Mouse (Mus musculus) forebrain, embryonic 14.5 days (tissue): ENCODE results near the gene Slc30a3. TPM values are rescaled to one million over a fixed set of nuclear protein-coding genes. Genes with fewer than 3 reads are reported as not detected.

Source experiments
- ATAC-seq: fragments of 200-750 bp; cut with Nextera tagmentation; 2 replicates; pipeline ENCODE4 v1.8.0; 2017; ENCODE audit warnings: mild to moderate bottlenecking, moderate library complexity
- DNase-seq: peaks from one replicate; pipeline ENCODE4 v3.0.0-alpha.2; 2015; ENCODE audit warnings: low spot score
- H3K27ac ChIP-seq: fragments of 300-500 bp; sonication (generic); 2 replicates; pipeline ENCODE4 v1.5.1; 2014; ENCODE audit warnings: low read depth, mild to moderate bottlenecking, control low read depth, low read length, moderate library complexity
- H3K27me3 ChIP-seq: fragments of 300-500 bp; sonication (generic); replicated peaks from 2 replicates; pipeline ENCODE4 v1.6.1; 2014; ENCODE audit warnings: low read length, control low read depth, mixed read lengths; ENCODE audit not compliant: control insufficient read depth, insufficient read depth
- H3K36me3 ChIP-seq: fragments of 300-500 bp; sonication (generic); 2 replicates; pipeline ENCODE4 v1.6.1; 2014; ENCODE audit warnings: low read length, control low read depth; ENCODE audit not compliant: control insufficient read depth, insufficient read depth
- H3K4me1 ChIP-seq: fragments of 300-500 bp; sonication (generic); 2 replicates; pipeline ENCODE4 v1.6.1; 2014; ENCODE audit warnings: antibody characterized with exemption, low read length, control low read depth; ENCODE audit not compliant: control insufficient read depth, insufficient read depth
- H3K4me2 ChIP-seq: fragments of 300-500 bp; sonication (generic); 2 replicates; pipeline ENCODE4 v1.6.1; 2014; ENCODE audit warnings: mild to moderate bottlenecking, control low read depth, low read length
- H3K4me3 ChIP-seq: fragments of 300-500 bp; sonication (generic); 2 replicates; pipeline ENCODE4 v1.5.1; 2014; ENCODE audit warnings: low read depth, low read length, control low read depth
- H3K9ac ChIP-seq: fragments of 300-500 bp; sonication (generic); 2 replicates; pipeline ENCODE4 v1.6.1; 2014; ENCODE audit warnings: mild to moderate bottlenecking, low read length, control low read depth, moderate library complexity
- H3K9me3 ChIP-seq: fragments of 300-500 bp; sonication (generic); replicated peaks from 2 replicates; pipeline ENCODE4 v1.6.1; 2016; ENCODE audit warnings: low read length, control low read depth, mixed read lengths; ENCODE audit not compliant: control insufficient read depth
- WGBS: fragments of 180-500 bp; shearing (Covaris S2); extraction: QIAGEN DNeasy Blood & Tissue Kit; methylation state at CpG from one replicate; pipeline ENCODE4 v1.1.7; 2014; 5-methylcytosine and 5-hydroxymethylcytosine counted together
- polyA plus RNA-seq: library from polyadenylated mRNA; unstranded; fragments of >200 nt; fragmentation: Nextera tagmentation; extraction: Ambion mirVana; gene quantifications from 2 replicates; pipeline ENCODE4 v1.2.1, GENCODE M21; 2014

Gene Slc30a3
- polyA plus RNA-seq: 2.0 TPM in 2 replicates

- WGBS: 93% methylated on average over 18 of the region's 18 CpGs
- H3K27me3 ChIP-seq: no peaks in the 10 kb centered on the region
- no peaks in the 10 kb centered on the region for H3K36me3 ChIP-seq
- ATAC-seq: no peak
- H3K9me3 ChIP-seq: no peaks in the 10 kb centered on the region
- H3K4me1 ChIP-seq: no peaks in the 10 kb centered on the region
- no peak within 1 kb of the TSS for H3K4me2 ChIP-seq
- no peak for DNase-seq
- H3K4me3 ChIP-seq: no peak within 1 kb of the TSS
- H3K27ac ChIP-seq: no peak within 1 kb of the TSS
- no peak within 1 kb of the TSS for H3K9ac ChIP-seq
These were observed at the start of gene Slc30a3 for GRCm38 (mm10) chr5:31108000-31108490. Slc30a3 (minus strand) TSS chr5:31108237.

- no peak within 1 kb of the TSS for H3K27ac ChIP-seq
- peaks cover 35% of the 10 kb centered on the region for H3K36me3 ChIP-seq
- H3K9ac ChIP-seq: peak within 1 kb of the TSS; percentile 58
- peak within 1 kb of the TSS; percentile 44 for H3K4me3 ChIP-seq
- H3K9me3 ChIP-seq: no peaks in the 10 kb centered on the region
- ATAC-seq (peak; percentile 97), DNase-seq (peak; percentile 91)
- peak within 1 kb of the TSS; percentile 76 for H3K4me2 ChIP-seq
- H3K4me1 ChIP-seq: peaks cover 6% of the 10 kb centered on the region
- H3K27me3 ChIP-seq: no peaks in the 10 kb centered on the region
- under 1% methylated on average over 19 of the region's 19 CpGs for WGBS
These were observed 46.1 kb upstream of the Slc30a3 start, which contains the start of gene Mpv17 for GRCm38 (mm10) chr5:31154152-31154553. Mpv17 (minus strand) TSS chr5:31154251.

DNA sequence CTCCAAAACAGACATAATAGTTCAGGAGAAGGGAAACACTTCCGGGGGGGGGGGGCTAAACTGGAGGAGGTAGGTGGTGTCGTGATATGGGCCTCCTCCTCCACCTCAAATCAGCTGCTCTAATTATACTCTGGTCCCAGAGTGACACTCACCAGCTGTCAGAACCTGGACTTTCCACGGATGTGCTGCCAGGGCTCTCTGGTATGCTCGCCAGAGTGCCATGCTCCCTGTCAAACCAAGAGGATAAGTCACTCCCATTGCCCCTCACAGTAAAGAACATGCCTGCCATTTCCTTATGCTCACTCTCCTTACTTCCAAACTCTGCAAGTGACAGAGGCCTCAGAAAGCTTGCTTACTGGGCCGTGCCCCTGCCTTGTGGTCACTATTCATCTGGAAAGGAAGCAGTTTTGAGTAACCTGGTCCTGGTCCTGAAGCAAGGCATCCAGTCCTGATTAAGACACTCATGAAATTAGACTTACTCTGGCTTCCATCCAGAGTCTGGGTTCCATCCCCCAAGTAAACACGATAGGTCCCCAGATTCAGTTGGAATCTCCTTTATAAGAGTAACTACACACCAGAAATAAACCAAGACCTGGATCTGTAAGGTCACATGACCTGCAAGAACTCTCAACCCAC, 45.6 kb upstream of the Slc30a3 start:
- whole genome bisulfite sequencing: 45% methylated on average over 6 of the region's 6 CpGs
- H3K36me3 ChIP-seq: peaks cover 30% of the 10 kb centered on the region
- H3K27me3 ChIP-seq: no peaks in the 10 kb centered on the region
- peak overlapping the region; percentile 44 for H3K4me3 ChIP-seq
- peak; percentile 27; the same call in 1 of the 2 replicates for ATAC-seq
- peak overlapping the region; percentile 76 for H3K4me2 ChIP-seq
- no peak for DNase-seq
- peaks cover 6% of the 10 kb centered on the region for H3K4me1 ChIP-seq
- no peaks in the 10 kb centered on the region for H3K9me3 ChIP-seq
- H3K9ac ChIP-seq: peak overlapping the region; percentile 58
- no peak overlapping the region for H3K27ac ChIP-seq

DNA sequence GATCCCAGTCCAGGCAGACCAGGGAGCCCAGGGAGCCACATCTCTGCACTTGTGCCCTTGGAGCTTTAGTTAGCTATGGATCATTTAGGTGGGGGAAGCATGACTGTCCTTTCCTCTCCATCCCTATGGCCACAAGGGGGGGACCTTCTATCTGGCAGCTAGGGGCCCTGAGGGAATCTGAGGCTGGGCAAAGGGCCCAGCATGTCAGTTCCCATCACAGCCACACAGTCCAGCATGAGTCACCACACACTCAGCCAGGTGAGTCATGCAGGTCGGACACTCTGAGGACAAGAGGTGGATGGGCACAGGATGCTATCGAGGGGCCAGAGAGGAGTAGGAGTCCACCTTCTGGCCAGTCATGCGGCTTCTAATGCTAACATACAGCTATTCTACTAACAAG, 43.7 kb upstream of the Slc30a3 start:
- Histone ChIP-seq H3K9me3 (no peaks in the 10 kb centered on the region), H3K36me3 (peaks cover 15% of the 10 kb centered on the region), H3K4me2 (no peak overlapping the region), H3K4me1 (peaks cover 6% of the 10 kb centered on the region), H3K4me3 (no peak overlapping the region), H3K27me3 (no peaks in the 10 kb centered on the region), H3K9ac (no peak overlapping the region), H3K27ac (no peak overlapping the region)
- no peak for DNase-seq
- 92% methylated on average over 3 of the region's 3 CpGs for whole genome bisulfite sequencing
- no peak for ATAC-seq

DNA sequence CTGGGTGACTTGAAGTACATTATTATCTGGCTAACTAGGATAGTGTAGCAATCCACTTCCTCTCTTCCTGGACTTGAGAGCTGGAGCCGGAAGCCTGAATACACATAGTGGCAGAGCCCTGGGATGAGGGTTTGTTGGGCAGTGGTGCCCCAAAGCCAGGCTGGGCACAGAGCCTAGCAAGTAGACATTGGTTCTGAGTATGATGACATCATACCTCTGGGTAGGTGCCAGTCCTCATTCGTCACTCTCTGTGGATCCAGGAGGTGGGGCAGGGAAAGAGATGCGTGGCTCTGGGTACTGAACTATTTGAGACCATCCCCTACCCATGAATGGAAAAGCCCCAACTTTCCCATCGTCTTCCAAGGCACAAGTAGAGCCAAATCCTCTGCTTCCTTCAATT, 41.7 kb upstream of the Slc30a3 start:
- 70% methylated on average over 4 of the region's 4 CpGs for WGBS
- Histone ChIP-seq H3K4me1 (peaks cover 6% of the 10 kb centered on the region), H3K4me2 (no peak overlapping the region), H3K4me3 (no peak overlapping the region), H3K27me3 (no peaks in the 10 kb centered on the region), H3K36me3 (peaks cover 8% of the 10 kb centered on the region), H3K9ac (no peak overlapping the region), H3K9me3 (no peaks in the 10 kb centered on the region), H3K27ac (no peak overlapping the region)
- DNase-seq: no peak
- no peak for ATAC-seq

- no peak overlapping the region for H3K4me3 ChIP-seq
- WGBS: 9% methylated on average over 9 of the region's 9 CpGs
- ATAC-seq (no peak), DNase-seq (no peak)
- H3K4me2 ChIP-seq: no peak overlapping the region
- peaks cover 49% of the 10 kb centered on the region for H3K27me3 ChIP-seq
- H3K9ac ChIP-seq: no peak overlapping the region
- H3K36me3 ChIP-seq: peaks cover 9% of the 10 kb centered on the region
- no peaks in the 10 kb centered on the region for H3K9me3 ChIP-seq
- no peak overlapping the region for H3K27ac ChIP-seq
- no peaks in the 10 kb centered on the region for H3K4me1 ChIP-seq
These were observed 31.0 kb upstream of the Slc30a3 start for GRCm38 (mm10) chr5:31138968-31139425.

DNA sequence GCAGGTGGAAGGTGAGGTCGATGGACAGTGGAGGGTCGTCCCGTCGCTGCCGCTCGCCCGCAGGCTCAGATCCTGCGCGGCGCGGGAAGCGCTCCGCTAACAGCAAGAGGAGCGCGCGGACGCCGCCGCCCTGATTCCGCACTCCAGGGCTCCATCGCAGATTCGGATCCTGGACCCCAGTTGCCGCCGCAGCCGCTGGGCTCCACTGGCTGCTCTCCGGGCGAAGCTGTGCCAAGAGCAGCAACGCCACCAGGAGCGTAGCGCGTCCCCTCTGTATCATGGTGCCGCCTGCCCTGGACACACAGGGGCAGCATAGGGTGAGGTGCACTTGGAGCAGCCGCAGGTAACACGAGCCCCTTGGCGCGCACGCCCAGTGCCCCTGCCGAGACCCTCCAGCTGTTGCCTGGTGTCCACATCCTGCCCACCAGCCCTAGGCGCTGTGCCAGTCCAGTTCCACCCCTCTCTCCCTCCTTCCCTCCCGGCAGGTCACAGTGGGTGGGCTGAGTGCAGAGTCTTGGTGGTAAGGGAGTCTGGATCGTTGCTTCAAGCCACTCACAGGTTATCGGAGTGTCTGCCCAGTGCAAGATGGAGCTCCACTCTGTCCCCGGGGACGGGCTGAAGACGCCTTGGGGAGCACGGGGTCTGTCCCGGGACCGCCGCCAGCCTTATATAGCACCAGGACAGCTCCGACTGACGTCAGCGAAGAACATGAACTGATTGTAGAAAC, 30.4 kb upstream of the Slc30a3 start, which contains the start of gene Ucn:
Gene Ucn (minus strand): TSS at position 589 of the 727 bp plus-strand sequence.
- Histone ChIP-seq H3K4me3 (peak within 1 kb of the TSS; percentile 15), H3K9ac (no peak within 1 kb of the TSS; the same call in 1 of the 2 replicates), H3K4me1 (no peaks in the 10 kb centered on the region), H3K36me3 (peaks cover 7% of the 10 kb centered on the region), H3K9me3 (no peaks in the 10 kb centered on the region), H3K27me3 (peaks cover 49% of the 10 kb centered on the region), H3K4me2 (peak within 1 kb of the TSS; percentile 39), H3K27ac (no peak within 1 kb of the TSS)
- ATAC-seq (no peak), DNase-seq (peak; percentile 11)
- 1% methylated on average over 51 of the region's 52 CpGs for WGBS

DNA sequence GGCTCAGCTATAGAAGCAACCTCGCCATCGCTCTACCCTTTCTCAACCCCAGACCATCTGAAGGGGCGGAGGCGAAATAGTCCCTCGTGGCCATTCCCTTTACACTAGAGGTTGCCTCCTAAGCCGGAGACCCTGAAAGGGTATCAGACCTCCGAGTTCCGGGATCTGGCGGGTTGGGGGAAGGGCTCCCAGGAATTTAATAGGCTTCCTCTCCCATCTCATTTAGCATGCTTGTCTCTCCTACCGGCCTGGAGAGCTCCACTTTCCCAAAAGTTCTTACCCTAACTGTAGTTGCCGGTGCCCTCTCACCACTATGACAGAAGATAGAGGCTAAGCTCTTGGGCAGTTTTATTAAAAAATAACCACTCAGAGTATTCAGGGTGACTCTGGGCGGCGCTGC, 29.6 kb upstream of the Slc30a3 start:
- DNase-seq: no peak
- Histone ChIP-seq H3K9me3 (no peaks in the 10 kb centered on the region), H3K27me3 (peaks cover 49% of the 10 kb centered on the region), H3K4me2 (peak overlapping the region; percentile 39), H3K4me3 (peak overlapping the region; percentile 15; the same call in 1 of the 2 replicates), H3K27ac (no peak overlapping the region), H3K4me1 (no peaks in the 10 kb centered on the region), H3K9ac (no peak overlapping the region), H3K36me3 (peaks cover 7% of the 10 kb centered on the region)
- 1% methylated on average over 13 of the region's 13 CpGs for WGBS
- ATAC-seq: no peak
